Mouse (Mus musculus): Measurements from ENCODE around the gene U2af1l4.

U2af1l4 gene

GRCm38 (mm10) chr7:30563117-30563905, at the start of gene U2af1l4, which contains the start of the genes Gm49396 and Psenen:
U2af1l4 (plus strand) TSS chr7:30563301.
Gm49396 (plus strand) TSS chr7:30563344.
Psenen (minus strand) TSS chr7:30563627.
- peak; percentile 97 for DNase-seq (ENCODE audit: low spot score)

- no peak for DNase-seq (ENCODE audit: low spot score)
Observed at GRCm38 (mm10) chr7:30515003-30515760, 47.9 kb upstream of the U2af1l4 start.

GRCm38 (mm10) chr7:30518325-30518724, 44.8 kb upstream of the U2af1l4 start:
- no peak for DNase-seq (ENCODE audit: low spot score)

GRCm38 (mm10) chr7:30520396-30520795, 42.7 kb upstream of the U2af1l4 start:
- DNase-seq (ENCODE audit: low spot score): no peak

- DNase-seq (ENCODE audit: low spot score): no peak
Observed at GRCm38 (mm10) chr7:30520856-30521255, 42.2 kb upstream of the U2af1l4 start.

GRCm38 (mm10) chr7:30522871-30523270, 40.2 kb upstream of the U2af1l4 start:
- DNase-seq (ENCODE audit: low spot score): no peak

- DNase-seq (ENCODE audit: low spot score): no peak
Observed at GRCm38 (mm10) chr7:30524487-30524886, 38.6 kb upstream of the U2af1l4 start.

GRCm38 (mm10) chr7:30525954-30526353, 37.1 kb upstream of the U2af1l4 start:
- no peak for DNase-seq (ENCODE audit: low spot score)

- no peak for DNase-seq (ENCODE audit: low spot score)
Observed at GRCm38 (mm10) chr7:30526399-30526798, 36.7 kb upstream of the U2af1l4 start.

GRCm38 (mm10) chr7:30526981-30527380, 36.1 kb upstream of the U2af1l4 start:
- DNase-seq (ENCODE audit: low spot score): no peak

GRCm38 (mm10) chr7:30531291-30531815, 31.7 kb upstream of the U2af1l4 start:
- no peak for DNase-seq (ENCODE audit: low spot score)

GRCm38 (mm10) chr7:30532931-30533330, 30.2 kb upstream of the U2af1l4 start:
- DNase-seq (ENCODE audit: low spot score): peak; percentile 83

- peak; percentile 60 for DNase-seq (ENCODE audit: low spot score)
Observed at GRCm38 (mm10) chr7:30533941-30534632, 29.0 kb upstream of the U2af1l4 start.

GRCm38 (mm10) chr7:30534633-30535577, 28.2 kb upstream of the U2af1l4 start, which contains the start of gene Arhgap33:
Arhgap33 (minus strand) TSS chr7:30535060.
- peak; percentile 97 for DNase-seq (ENCODE audit: low spot score)

GRCm38 (mm10) chr7:30540572-30540971, 22.5 kb upstream of the U2af1l4 start:
- no peak for DNase-seq (ENCODE audit: low spot score)

- no peak for DNase-seq (ENCODE audit: low spot score)
Observed at GRCm38 (mm10) chr7:30544327-30544726, 18.8 kb upstream of the U2af1l4 start.

- DNase-seq (ENCODE audit: low spot score): no peak
Observed at GRCm38 (mm10) chr7:30549880-30550279, 13.2 kb upstream of the U2af1l4 start.

GRCm38 (mm10) chr7:30550603-30551002, 12.5 kb upstream of the U2af1l4 start:
- no peak for DNase-seq (ENCODE audit: low spot score)

GRCm38 (mm10) chr7:30551445-30552101, 11.5 kb upstream of the U2af1l4 start:
- no peak for DNase-seq (ENCODE audit: low spot score)

All from testis, postnatal 14 days (tissue).